Mouse (Mus musculus) erythroblast, adult 5-6 weeks (primary cell): ENCODE results near the gene Rps6ka5. TPM values are rescaled to one million over a fixed set of nuclear protein-coding genes. Genes with fewer than 3 reads are reported as not detected.

Experiments
- ATAC-seq: replicated peaks from 2 replicates; pipeline ENCODE4 v1.8.0; 2016; ENCODE audit warnings: moderate number of reproducible peaks, mild to moderate bottlenecking, moderate TSS enrichment, inconsistent platforms; ENCODE audit not compliant: poor library complexity, low FRiP score, severe bottlenecking
- total RNA-seq, 2 experiments: library from RNA; stranded (forward) in 1 of 2; stranded (reverse) in 1 of 2; fragments of 150-400 nt in 1 of 2; fragments of 200-764, 138-1000 nt in 1 of 2; gene quantifications; 2 replicates each; pipeline versions ENCODE4 v1.2.3 to v1.2.4; 2015 to 2017; ENCODE audit warnings: low replicate concordance in 2 of 2

The Rps6ka5 gene
- 7.5 and 11.9 TPM in 2 replicates for total RNA-seq (2015; ENCODE audit: low replicate concordance)
- 6.7 and 11.8 TPM in 2 replicates for total RNA-seq (2017; ENCODE audit: low replicate concordance)

DNA sequence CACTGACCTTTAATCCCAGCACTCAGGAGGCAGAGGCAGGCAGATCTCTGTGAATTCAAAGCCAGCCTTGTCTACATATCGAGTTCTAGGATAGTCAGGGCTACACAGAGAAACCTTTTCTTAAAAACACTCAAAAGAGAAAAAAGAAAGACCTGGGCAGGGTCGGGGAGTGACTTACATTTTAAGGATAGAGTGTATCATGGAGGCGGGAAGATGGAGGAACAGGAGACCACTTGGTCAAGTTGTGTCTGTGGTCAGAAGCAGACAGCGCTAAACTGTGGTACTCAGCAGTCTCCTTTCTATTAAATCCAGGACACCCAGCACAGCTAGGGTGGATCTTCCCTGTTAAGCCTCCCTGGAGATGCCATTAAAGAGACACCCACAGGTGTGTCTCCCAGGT is at the start of gene Rps6ka5:
Rps6ka5 (minus strand) TSS at position 333 of the 400 bp plus-strand sequence.
- ATAC-seq, result no peak

DNA sequence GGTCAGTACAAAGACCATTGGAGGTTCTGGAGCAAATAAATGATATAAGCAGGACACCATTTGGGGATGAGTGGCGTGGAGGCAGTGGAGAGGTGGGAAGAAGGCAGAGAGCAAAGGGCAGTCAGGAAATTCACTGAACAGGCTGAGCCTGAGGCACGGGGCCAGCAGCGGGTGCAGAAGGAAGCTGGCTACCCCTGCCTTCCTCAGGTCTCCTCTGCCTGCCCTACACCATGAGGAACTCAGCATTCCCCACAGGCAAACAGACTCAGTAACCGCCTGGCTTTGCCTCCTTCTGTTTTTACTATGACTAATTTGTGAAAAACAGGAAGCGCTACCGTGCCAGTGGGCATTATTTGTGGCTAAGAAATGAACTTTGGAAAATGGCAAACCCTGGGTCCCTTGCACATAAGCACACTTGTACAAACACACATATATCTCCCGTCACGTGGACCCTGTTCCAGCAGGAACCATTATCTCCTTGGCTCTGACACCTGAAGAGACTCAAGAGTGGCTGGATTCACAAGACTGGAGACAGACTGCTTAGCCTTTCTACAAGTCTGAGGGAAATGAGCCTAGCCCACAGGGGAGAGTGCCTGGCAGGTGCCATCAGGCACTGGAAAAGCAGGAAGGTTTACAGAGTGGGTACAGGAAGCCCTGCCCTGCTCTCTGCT is 49.3 kb upstream of the Rps6ka5 start:
- no peak for ATAC-seq

DNA sequence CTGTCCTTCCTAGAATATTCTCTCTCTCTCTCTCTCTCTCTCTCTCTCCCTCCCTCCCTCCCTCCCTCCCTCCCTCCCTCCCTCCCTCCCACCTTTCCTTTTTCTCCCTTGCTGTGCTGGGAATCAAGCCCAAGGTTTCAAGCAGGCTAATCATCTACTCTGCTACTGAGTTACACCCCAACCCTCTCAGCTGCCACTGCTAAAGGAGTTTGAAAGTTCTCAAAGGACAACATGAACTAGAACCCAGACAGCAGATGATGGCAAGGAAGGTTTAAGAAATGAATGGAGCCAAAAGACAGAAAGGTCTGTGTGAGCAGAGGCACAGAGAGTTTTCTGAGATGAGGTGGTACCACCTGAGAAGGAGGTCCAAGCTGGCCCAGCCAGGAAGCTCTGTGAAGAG is 48.5 kb upstream of the Rps6ka5 start:
- no peak for ATAC-seq

DNA sequence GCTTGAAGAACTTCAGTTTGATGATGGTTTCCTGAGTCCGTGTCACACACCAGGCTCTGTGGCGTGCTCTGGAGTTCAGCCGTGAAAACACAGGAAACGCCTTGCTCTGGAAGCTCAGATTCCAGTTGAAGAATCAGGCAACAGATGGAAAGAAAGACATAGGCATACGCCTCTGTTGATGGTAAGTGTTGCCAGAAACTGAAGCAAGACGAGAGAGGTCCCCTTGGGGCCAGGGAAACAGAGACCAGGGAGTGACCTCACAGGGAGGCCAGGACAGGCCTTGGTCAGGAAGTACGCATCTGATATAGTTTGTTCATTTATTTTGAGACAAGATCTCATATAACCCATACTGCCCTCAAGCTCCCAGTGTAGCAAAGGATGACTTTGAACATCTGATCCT is 48.0 kb upstream of the Rps6ka5 start:
- no peak for ATAC-seq

DNA sequence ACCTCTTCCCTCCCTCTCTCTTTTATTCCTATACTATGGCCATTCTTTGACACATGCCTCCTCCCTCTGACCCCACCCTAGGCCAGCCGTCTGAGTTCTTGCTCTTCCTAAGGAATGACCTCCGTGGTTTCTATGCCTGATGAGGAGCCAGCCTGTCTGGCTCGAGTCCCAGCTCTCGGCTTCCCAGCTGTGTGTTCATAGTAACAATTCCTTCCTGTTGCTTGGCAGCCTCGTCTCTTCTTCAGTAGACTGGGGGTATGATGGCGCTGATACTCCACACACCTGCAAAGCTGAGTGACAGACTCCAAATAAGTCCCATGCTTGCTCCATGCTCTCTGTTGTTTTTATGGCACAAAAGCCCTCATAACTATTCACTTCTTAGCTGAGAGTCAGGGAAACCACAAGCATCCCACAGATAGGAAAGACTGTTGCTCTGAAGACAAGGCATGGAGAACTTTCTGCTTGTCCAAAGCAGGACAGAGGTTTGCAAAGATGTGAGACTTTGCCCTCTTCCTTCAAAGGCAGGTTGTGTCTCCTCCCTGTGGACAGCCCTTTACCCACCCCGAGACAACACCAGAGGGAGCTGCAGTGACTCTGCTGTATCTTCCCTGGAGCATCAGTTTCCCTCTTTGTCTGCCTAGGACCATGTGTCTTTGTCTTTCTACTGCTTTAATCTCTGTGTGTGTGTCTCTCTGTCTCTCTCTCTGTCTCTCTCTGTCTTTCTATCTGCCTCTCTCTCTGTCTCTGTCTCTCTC is 45.6 kb upstream of the Rps6ka5 start:
- ATAC-seq, result no peak

DNA sequence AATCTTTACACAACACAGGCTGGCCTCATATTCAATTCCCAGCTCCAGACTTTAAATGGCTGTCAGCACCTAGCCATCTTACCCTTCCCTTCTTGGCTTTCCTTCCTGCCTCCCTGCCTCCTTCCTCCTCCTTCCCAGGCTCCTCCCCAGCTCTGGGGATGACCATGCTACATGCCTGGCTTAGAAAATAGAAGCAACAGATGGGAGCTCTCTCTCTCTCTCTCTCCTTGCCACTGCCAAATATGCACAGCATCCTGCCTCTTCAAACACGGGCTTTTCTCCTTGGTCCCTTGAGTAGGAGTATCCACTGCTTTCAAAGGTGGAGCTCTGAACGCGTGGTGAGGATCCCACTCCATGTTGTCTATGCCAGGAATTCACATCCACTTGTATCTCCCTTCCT is 44.0 kb upstream of the Rps6ka5 start:
- ATAC-seq, result no peak

DNA sequence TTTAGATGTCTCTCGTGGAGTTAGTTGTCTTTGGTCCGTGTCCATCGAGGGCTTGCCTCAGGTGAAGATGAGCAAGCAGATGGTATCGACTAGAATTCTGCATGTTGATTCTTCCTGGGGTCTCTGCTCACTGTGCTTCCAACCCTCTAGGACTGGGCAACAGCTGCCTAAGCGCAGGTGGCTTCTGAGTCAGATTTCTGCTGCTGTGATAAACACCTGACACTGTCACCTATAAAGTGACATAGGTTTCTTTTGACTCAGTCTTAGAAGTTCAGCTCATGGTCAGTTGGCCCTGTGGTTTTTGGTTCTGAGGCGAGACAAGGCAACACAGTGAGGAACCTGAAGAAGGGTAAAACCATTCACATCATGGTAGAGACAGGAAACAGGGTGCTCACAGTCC is 43.1 kb upstream of the Rps6ka5 start:
- ATAC-seq, result no peak

DNA sequence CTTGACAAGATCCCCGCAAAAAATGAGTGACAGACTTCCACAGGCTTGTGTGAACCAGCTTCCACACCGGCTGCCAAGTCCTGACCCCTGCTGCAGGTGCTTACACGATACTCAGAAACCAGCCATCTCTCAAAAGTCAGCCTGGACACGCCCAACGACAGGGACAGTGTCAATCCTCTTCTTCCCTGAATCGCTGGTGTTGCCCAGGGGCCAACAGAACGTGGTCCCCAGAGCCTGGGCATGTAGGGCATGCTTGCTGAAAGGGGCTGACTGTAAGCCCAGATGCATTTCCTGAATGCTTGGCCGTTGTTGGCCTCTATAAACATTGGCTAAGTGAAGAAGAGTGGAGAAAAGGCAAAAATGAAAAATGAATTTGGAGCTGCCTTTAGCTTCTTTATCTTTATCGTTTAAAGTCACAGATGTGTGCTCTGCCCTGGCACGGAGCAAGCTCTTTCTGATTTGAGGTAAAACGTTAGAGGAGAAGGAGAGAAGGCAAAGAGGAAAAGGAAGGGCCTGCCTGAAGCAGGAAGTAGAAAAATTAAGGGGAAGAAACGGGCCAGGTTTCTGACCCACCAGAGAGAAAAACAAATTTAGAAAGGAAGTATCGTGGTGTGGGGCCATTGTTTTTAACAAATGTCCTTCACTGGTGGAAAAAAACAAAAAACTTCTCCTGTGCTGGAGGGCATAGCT is 37.7 kb upstream of the Rps6ka5 start:
- ATAC-seq, result no peak

DNA sequence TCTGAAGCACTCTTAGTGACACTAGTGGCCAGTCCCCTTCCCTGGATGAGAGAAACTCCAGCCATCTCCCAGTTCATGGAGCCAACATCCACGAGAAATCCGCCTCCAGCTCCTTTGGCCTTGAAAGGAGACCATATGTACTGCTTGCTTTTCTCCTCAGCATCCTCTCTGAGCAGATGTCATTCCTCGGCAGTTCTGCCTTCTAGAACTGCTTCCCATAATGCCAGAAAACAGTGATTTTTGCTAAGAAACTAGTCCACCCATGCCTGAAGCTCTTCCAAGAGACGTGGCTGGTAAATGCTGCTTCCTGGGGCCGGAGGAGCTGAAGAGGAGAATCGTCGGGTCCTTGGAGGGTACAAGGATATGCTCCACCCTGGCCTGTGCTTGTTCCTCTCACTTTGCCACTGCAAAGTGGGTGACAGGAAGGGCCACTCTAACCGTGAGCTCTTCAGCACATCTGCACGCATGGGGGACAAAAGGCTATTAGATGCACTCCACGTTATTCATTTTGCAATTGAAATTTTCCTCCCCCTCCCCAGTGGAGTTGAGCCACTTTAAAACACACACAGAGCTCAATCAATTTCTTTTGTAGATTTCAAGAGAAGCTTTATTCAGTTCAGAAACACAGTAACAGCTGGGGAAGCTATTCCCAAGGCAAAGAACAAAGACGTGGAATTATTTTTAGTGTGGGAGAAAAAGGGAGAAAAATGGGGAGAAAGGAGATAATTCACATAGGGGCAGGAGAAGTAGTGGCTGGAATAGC is 36.1 kb upstream of the Rps6ka5 start:
- ATAC-seq, result no peak

DNA sequence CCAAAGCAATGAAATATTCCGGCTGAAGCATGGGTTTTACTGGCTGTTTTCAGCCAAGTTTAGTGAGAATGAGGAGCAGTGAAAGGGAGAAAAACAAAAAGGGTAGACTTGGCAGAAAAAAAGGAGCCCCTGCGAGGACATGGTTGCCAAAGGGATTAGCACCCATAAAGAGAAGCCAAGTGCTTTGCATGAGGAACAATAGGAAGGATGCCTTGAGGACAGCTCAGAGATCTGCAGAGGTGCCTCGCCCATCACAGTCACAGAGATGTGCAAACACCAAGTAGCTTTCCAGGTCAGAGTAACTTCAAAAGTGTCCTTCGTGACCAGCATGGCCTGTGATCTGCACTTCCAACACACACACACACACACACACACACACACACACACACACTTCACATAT is 30.6 kb upstream of the Rps6ka5 start:
- ATAC-seq, result no peak

DNA sequence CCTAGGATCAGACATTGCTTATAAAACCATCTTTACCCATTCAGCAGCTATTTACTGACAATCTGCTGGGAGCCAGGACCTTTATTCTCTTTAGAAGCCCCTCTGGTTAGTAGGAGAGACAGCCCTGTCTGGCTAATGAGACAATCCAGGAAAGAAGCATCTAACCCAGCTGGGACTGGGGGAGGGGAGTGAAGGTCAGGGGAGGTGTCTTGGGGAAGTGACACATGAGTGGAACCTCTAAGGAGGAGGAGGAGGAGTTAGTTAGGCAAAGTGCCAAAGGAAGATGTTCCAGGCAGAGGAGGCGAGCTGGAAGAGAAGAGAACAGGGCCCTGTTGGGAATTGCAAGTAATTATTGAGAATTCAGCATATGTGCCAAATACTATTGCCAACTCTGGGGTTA is 26.9 kb upstream of the Rps6ka5 start:
- ATAC-seq, result no peak

DNA sequence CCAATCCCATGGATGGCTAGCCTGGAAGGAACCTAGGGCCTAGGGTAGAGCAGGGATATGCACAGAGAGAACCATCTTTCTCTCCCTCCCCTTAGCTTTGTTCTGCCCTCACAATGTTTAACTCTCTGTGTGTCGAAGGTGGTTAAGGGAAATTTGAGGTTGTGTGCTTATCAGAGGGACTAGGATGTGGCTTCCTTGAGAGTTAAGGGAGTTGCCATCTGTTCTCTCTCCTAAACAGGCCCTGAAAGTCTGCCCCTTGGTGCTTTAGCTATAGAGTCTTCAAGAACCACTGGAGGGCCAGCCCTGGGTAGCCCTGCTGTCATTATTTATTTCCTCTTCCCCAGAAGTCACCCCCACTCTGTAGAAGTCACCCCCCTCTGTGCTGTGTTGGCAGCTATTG is 26.2 kb upstream of the Rps6ka5 start:
- no peak for ATAC-seq

DNA sequence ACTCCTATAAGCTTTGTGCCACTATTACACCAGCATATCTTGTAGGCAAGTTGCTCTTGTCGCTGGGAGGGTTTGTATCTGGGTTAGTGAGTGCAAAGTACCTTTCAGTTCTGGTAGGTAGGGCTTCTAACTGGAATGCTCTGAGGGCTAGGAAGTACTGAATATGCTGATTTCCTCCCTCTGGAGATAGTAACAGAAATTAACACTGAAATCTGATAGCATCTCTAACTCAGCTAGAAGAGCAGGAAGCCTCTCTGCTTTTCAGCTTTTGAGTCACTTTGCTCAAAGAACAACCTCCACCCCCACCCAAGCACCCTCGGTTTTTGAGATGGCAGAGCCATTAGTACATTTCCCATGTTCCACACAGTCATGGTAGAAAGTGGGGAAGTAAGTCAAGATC is 15.7 kb upstream of the Rps6ka5 start:
- ATAC-seq, result no peak

DNA sequence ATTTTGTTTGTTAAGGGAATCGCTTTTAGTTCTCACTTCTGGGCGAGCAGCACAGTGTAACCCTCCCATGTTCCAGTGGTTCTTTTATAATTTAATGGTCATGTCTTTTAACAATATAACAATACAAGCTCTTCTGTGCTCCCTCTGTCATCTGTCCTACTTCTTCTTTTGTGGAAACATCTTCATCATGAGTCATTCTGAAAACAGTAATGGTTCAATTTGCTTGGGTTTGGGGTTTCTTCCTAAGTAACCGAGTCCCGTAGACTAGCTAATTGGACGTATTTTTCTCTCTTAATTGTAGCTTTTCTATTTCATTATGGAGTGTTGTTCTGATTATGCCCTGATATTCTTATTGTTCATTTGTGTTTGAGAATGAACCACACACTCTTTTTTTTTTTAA is 13.5 kb upstream of the Rps6ka5 start:
- ATAC-seq, result no peak

DNA sequence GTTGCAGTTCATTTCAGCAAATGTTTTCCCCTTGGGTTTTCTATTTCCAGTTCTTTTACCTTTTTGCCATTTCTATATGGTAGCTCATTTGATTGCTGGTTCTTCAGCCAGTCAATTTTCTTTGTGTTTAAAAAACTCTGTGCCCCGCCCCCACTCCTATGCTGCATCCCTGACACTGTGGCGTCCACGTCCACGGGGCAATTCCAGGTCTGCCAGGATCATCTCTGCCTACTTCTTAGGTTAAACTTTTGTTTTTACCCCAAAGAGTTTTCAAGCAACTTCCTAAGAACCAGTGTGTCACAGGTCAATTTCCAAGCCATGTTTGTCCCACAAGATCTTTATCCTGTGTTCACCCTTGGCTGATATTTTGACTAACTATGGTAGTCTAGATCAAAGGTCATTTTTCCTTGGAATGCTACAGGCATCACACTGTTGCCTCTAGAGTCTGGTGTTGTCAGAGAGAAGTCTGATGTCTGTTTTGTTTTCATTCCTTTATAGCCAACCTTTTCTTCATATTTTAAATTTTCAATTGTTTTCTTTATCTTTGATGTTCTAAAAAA is 12.3 kb upstream of the Rps6ka5 start:
- ATAC-seq, result no peak

DNA sequence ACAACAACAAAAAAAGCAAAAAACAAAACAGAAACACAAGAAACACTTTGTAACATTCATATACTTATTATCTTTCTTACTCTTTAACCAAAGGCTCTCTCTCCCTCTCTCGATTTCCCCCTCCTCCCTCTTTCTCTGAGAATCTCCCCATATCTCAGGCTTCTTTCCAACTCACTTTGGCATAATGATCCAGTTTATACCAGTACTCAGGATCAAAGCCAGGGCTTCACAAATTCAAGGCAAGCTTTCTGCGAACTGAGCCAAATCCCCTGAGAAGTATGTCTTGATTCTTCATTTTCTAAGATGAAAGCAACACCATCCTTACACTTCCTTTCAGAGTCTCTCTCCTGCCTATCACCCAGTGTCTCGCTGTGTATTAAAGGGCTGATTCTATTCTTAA is 11.7 kb upstream of the Rps6ka5 start:
- no peak for ATAC-seq

DNA sequence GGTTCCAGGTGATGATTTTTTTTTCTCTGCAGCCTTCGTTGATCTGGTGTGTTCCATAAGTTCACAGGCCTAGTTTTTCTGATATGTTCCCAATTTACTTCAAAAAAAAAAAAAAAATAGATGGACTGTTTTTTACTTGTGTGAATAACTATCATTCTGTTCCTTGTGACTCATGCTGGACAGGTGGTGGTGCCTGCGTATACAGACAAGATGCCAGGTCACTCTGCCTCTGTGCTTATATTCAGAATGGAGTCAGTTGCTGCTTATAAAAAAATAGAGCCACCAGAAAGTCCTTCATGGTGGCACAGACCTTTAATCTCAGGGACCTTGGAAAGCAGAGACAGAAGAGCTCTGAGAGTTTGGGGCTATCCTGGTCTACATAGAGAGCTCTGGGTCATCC is 8.8 kb upstream of the Rps6ka5 start:
- no peak for ATAC-seq

DNA sequence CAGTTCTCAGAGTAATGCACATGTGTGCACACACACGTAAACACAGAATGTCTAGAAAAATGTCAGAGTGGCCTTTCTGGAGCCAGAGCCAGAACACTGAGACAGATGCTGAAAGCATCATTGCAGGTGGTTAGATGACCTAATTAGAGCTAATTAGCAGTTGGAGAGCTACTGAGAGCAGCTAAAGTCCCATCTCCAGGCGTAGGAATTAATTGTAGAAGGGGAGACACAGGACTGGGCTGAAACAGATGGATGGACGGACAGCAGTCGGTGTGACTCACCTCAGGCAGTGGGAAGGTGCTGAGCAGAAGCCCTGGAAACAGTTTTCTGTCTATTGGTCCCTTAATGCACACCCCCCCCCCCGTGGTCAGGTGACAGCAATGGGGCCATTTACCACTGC is 8.4 kb upstream of the Rps6ka5 start:
- ATAC-seq, result no peak

DNA sequence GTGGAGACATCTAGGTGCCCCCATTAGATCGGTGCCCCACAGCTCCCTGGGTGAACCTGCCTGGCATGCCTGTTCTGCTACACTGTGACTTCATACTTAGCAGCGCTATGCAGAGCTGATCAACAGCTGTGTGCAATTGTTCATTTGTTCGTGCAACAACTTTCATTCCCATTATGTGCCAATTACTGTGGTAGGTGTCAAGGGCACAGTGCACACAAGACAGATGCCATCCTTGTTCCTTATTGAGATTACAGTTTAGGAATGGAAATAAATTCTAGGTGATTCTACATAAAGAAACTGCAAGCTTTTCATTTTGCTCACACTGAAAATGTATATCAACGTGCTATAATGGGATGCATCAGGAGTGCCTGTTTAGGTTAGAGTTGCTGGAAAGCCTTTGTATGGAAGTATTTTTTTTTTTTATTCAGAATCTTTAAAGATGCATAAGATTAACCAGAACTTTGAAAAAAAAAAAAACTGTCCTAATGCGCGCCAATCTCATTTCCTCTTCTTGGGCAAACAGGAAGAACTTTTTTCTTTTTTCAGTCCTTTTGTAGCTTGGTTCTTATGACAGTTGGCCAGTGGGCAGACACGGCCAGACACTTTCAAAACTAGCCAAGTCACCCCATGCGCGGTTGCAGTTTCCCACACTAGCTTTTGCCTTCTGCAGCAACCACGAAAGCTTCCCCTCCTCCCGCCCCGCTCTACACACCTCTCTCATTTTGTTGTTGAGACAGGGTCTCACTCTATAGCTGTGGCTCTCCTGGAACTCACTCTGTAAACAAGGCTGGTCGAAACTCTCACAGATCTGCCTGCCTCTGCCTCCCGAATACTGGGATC is 2.1 kb upstream of the Rps6ka5 start:
- no peak for ATAC-seq
